Mouse (Mus musculus): Measurements from ENCODE around the gene Pla1a.
"Not testable (repeated sequence)": the region's sequence is repeated elsewhere in the genome, so short reads cannot be mapped to it uniquely, and the experiment has no call there.

Gene Pla1a

DNA sequence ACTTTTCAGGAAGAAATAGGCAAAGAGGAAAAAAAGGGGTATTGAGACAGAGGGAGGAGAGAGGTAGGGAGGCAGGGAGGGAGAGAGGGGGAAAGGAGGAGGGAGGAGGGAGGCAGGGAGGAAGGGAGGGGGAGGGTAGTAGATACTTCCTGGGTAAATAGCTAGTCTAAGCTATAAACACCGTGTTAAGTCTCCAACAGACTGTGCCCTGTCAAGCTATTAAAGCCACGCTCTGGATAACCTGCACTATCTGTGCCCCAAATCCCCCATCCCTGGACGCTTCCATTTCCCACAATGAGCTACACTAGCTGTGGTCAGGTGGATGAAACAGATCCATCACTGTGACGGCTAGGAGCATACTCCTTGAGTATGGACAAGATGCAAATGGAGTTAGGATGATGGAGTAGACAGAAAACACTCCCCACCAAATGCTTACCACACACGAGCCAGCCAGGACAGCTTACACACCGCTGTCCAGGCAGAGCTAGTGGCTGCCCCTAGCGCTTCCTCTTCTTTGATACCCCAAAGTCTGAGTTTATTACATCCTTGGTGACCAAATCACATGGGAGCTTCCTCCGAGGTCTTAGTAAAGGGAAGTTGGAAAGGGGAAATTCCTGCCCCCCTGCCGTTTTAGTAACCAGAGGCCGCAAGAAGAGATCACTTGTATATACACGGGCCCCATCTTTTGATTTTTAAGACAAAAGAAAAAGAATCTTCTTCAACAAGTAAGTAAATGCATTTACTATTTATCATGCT, 24.0 kb upstream of the Pla1a start:
- peak; percentile 45 for DNase-seq

DNA sequence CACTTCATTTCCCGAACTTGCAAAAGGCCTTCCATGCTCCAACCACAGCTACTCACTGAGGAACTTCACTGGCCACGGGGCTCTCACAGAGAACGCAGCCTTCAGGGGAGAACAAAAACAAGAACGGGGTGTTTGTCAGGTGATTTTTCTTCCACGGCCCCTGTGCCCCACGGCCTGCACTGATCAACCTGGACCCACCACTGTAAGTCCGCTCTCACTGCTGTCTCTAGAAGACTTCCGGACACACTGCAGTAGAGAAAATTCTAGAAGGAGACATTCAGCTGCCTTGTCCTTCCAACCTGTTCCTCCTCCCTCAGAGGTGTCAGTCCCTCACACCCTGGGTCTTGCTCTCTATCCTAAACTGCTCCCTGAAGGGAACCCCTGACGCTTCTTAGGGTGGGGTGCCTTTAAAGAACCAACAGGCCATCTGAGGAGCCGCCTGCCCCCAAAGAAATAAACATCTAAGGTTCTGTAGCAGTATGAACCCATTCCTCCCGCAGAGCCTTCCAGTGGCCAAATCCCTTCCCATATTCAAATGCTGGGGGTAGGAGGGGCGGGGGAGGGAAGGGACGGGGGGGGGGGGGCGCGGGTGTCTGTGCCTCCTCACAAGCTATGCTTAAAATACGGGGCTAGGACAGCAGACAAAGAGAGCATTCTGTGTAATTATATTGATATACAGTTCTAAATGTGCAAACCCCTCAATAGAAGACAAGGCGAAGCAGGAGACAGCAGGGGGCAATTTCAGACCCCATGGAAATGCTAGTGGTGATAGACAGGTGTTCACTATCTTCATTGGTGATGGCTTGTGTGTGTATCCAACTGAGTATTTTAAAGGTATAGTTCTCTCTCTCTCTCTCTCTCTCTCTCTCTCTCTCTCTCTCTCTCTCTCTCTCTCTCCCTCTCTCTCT, 22.8 kb upstream of the Pla1a start, which contains the start of gene Cd80:
Gene Cd80 (plus strand): TSS at position 51 of the 908 bp plus-strand sequence.
- no peak for DNase-seq

DNA sequence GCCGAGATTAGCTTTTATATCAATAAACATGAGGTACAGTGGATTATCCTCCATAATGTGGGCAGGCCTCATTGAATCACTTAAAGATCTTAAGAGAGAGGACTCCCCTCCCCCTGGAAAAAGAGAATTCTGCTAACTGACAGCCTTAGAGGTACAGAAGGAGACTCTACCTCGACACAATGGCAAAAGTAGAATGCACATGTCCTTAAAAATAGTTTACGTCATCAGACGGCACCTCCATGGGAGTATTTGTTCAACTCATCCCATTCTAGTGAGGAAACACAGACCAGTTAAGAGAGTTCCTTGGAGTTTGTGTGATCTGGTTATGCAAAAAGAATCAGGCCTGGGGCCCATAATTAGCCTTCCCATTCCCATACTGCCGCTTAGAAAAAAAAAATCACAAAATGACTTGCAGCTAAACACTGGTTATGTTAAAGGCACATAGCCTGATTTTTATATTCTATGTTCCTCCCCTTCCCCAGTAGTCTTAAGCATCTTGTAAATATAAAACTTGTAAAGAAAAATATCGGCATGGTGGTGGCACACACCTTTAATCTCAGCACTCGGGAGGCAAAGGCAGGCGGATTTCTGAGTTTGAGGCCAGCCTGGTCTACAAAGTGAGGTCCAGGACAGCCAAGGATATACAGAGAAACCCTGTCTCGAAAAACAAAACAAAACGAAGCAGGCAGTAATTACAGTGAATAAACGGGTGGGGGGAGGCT, 21.7 kb upstream of the Pla1a start:
- DNase-seq: no peak

DNA sequence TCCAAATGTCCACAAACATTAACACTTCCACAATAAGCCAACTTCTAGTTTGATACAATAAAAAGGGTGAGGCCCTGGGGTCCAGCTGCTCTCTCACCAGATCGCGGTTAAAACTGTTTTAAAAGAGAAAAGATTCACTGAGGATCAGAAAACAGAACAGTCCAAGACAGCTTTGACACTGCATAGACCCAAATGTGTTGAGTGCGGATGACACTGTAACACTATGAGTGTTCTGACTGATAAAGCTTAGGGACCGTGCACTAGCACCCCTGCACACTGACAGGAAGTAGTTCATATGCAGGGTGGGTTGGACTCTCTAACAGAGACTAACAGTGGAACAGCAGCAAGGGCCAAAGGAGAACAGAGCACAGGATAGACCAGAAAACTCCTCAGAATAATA, 21.0 kb upstream of the Pla1a start:
- DNase-seq: no peak

DNA sequence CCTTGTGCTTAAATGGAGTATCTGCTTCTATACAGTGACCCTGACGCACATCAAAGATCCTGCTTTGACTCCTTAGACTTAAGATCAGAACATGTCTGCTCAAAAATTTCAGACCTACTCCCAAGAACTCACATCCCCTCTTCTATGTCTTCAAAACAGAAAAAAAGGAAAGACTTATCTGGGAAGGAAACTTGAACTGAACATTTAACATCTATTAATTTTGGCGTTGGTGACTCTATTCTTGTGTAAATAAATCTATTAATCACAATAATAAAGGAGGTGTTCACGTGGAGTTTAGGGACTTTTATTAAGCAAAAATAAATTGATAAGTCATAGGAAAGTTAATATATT, 20.2 kb upstream of the Pla1a start:
- DNase-seq: no peak

DNA sequence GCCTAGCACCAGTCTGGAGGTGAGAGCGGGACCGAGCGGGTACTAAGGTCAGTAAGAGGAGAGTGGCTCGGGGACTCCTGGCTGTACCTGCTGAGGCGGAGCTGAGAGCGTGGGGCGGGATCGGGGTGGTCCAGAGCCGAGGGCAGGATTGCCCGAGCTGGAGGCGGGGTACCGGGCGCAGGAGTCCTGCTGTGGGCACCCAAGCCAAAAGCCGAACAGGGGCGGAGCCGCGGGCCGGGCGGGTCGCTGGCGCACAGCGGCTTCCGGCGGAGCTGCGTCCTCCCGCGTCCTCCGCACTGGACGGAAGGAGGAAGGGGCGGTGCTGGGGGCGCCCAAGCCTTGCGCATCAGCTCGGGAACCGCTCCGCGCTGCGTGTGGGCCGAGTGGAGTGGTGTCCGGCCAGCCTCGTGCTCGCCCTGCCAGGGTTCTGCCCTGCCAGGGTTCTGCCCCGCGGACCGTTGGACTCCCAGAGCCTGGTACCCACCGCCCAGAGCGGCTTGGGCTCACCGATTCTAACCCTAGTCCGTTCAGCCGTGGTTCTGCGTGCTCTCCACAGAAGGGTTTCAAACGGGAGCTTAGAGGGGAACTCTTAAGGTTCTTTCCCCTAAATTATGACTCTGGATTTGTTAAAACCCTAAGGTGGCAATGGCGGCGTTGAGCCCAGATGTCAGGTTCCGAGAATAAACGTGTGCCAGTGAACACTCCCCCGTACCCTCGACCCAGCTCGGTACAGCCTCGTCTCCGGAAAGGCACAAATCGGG, 19.7 kb upstream of the Pla1a start, which contains the start of gene Adprh:
Gene Adprh (minus strand): TSS at position 262 of the 761 bp plus-strand sequence.
- DNase-seq: peak; percentile 91

DNA sequence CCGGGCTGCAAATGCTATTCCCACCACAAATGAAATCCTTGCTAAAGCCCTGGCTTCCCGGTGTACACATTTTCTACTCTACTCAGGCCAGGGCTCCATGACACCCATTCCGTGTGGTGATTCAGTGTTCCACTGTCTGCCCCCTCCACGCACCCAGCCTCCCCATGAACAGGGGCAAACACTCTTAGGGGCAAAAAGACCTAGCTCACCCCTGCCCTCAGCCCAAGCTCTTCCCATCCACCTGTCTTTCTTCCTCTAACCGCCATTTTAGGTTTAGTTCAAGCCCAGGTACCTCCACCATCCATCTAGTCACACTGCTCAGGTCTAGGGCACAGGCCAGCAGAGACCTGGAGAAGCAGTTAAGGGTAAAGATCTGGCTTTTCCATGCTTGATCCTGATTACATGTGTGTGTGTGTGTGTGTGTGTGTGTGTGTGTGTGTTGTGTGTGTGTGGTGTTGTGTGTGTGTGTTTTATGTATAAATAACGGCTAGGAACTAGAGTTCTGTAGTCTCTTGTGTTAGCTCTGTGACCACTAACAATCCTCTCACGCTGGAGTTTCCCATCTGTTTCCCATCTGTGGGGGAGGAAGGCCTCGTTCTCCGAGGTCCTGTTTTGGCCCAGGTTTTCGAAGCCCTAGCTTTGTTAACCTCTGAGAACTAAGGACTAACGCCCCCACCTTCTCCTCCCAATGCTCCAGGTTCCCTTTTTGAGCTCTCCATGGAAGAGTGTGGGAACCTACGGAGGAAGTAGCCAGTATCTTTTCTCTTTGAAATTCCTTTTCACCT, 18.7 kb upstream of the Pla1a start:
- DNase-seq: peak; percentile 11

DNA sequence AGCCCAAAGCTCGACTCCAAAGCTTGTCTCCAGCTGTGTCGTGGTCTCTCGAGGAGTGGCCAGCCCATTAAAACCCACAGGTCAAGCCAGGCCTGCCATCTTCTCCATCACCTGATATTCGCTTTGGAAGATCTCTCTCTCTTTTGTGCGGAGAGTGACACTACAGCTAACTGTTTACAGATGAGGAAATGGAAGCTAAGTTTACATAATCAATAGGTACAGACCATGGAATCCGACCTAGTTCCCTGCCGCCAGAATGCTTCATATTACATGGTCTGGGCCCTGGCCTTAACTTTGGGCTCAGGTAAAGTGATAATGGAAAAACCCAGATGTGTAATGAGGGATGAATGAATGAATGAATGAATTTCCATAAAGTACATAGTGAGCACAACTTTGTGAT, 17.8 kb upstream of the Pla1a start:
- no peak for DNase-seq

DNA sequence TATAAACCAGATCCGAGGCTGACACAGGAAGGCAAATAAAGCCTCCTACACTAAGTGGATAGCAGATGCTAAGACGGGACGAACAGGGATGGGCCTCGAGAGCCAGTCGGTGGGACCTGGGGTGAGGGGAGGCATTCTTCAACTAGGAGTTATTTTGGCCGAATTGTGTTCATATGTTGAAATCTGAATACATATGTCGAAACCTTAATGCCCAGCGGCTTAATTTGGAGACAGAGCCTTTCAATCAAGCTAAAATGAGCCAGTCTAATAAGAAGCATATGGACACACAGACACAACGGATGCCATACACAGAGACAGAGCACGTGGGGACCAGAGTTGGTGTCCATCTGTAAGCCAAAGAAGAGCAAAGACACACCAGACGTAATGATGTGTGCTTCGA, 15.5 kb upstream of the Pla1a start:
- DNase-seq: no peak

DNA sequence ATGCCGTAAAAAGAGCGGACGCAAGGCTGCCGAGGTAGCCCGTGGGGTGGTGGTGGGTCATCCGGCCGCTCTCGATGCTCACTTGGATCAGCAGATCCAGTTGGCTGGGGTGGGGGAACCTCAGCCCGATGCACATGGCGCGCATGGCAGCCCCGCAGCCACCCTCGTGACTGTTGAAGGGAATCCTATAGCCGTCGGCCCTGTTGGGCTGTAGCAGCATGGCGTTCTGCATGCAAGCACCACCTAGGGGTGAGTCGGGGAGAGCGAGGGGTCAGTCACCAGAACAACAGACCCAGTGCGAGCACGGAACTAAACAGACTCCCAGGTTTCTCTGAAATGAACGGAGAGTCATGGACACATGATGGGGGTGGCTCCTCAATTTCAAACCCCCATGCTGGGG, 14.4 kb upstream of the Pla1a start:
- DNase-seq: no peak

DNA sequence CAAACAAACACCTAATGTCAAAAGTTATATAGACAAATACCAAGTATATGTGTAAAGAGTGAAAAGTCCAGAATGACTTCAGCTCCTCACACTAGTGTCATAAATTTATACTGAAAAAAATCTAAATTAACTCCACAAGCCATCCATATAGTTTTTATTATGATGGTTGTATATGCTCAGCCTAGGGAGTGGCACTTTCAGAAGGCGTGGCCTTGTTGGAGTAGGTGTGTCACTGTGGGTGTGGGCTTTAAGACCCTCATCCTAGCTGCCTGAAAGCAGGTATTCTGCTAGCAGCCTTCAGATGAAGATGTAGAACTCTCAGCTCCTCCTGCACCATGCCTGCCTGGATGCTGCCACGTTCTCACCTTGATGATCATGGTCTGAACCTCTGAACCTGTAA, 13.2 kb upstream of the Pla1a start:
- not testable (repeated sequence) for DNase-seq

DNA sequence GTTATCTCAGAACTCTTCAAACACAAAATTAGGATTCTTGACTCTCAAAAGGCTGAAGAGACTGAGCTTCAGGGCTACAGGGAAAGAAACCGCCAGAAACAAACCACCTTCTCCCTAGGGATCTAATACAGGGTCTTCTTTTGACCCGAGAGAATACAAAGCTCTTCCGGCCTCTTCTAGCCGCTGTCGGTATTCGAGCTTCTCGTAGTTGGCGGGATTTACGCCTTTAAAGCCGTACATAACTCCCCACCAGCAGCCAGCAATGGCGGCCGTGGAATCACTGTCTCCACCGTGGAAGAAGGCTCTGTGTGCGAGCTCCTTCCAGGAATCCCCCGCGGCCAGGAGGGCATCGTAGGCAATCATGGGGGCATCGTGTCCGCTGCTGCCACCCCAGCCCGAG, 12.6 kb upstream of the Pla1a start:
- no peak for DNase-seq

DNA sequence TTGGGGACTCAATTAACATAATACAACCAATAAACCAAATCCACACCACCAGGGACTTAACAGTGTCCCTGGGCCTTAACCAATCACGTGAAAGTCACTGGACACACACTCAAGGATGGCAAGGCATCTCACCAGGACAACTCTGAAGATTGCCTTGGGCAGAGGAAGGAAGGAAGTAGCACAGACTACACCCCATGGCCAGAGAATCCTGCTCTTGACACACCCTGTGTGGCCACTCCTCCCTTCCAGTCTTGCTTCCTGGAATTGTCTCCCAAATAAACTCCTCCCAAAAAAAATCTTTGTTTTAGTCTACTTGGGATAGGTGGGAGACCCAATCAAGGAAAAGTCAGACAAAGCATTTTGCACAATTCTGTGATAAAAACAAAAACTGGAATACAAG, 12.1 kb upstream of the Pla1a start:
- no peak for DNase-seq

DNA sequence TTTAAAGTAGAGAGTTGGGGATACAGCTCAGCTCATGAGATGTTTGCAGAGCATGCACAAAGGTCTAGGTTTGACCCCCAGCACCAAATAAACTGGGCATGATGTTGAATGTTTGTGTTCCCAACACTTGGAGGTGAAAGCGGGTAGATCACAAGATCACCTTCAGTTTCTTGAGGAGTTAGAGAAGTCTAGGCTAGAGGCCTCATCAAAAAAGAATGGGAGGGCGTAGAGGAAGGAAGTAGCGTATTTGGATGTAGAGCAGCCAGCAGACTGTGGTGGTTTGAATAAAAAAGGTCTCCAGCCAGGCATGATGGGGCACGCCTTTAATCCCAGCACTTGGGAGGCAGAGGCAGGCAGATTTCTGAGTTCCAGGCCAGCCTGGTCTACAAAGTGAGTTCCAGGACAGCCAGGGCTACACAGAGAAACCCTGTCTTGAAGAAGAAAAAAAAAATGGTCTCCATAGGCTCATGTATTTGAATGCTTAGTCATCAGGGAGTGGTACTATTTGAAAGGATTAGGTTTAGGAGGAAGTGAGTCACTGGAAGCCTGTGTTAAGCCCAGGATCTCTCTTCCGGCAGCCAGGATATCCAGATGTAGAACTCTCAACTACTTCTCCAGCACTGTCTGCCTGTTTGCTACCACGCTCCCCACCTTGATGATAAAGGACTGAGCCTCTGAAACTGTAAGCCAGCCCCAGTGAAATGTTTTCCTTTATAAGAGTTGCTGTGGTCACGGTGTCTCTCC, 10.9 kb upstream of the Pla1a start:
- no peak for DNase-seq

DNA sequence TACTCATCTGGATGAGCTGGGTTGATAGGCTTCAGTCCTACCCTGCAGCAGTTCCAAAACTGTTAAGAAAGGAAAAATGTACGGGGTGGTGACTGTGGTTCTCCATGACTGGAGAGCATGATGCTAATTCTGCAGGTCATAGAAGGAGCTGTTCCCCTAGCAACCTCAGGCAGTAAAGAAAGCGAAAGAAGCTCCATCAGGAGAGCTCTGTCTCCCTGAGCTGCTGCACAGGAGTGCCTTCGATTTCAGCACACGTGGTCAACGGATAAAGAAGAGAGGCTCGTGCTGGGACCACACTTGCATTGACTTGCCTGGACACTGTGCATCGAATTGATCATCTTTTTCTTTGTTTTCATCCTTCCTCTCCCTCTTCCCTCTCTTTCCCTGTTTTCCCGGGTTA, 9.3 kb upstream of the Pla1a start:
- DNase-seq: no peak

DNA sequence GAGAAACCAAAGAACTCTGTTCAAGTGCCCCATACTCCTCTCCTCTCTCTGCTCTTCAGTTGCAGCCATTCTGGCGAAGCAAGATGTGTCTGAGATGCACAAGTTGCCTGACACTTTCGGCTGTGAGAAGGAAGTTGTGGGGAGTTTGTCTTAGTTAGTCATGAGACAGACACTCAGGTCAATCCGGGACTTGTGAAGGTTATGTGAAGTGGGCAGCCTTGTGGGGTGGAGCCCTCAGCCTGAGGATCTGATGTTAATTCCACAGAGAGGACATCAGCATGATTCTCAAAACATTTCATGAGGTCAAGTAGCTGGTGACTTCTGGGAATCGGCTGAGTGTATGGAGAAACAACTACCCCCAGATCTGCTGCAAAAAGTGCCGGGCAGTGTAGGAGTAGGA, 8.7 kb upstream of the Pla1a start:
- no peak for DNase-seq

DNA sequence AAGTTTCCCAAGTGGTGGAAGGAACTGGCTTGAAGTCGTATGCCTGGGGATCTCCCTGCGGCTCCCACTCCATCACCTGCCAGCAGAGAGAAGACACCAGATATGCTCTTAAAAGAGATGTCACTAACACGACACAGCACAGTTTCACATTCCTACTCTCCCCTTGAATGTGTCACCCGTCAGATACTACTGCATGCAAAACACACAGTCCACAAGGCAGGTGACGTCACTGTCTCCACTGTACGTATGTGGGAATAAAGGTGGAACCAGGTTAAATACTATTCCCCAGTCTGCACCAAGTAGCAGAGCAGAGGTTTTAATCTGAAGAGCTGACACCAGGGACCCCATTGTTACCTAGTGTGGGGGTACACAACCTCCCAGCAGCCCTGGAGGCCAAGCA, 7.5 kb upstream of the Pla1a start:
- DNase-seq: no peak

DNA sequence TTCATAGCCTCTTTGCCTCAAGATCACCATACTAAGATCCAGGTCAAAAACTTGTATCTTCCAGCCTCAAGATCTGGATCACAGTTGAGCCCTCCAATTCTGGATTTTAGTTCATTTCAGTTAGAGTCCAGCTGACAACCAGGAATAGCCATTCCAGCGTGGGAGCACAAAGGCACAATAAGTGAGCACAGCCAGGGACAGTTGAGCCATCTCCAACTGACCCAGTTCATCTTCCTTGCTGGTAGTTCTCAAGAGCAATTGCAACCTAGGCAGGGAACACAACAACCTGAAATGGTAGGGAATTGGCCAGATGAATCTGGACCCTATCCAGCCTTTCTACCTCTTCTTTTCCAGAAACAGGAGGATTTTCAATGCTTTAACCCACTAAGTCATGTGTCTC, 6.2 kb upstream of the Pla1a start:
- no peak for DNase-seq

DNA sequence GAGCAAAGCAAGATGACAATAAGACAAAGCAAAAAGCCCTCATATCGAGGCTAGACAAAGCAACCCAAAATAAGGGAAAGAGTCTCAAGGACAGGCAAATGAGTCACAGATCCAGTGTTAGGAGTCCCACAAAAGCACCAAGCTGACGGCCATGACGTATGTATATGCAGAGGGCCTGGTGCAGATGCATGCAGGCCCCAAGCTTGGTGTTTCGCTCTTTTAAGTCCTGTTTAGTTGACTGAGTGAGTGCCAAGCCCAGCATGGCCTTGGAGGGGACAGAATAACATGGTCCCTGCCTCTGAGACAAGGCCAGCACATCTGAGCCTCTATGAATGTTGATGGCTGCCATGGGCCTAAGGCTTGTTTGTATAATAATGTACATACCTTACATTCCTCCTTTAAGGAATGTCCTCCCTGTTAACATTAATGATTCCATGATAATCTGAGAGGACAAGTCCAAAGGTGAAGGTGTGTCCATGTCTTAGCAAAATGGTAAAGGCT, 1.4 kb upstream of the Pla1a start:
- no peak for DNase-seq

DNA sequence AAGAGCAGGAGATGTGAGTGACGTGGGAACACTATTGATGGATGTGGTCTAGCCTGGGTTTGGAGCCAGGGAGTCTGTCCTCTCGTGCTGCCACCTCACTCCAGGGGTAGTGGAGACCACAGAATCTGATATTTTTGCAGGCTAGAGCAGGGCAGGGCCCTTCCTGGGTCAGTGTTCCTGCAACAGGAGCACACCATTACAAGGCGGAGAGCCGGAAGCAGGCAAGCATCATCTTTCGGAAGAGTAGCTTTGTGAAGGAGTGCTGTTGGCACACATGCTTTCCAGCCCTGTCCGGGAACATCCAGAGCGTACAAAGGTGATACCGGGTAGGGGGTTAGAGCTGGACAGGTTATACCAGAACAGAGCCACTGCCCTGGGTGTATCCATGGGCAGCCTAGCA, 569 bp upstream of the Pla1a start:
- DNase-seq: no peak
